Mouse (Mus musculus) left cerebral cortex, adult 6 months (tissue): ENCODE data around the gene Mms22l. TPM values are rescaled to one million over a fixed set of nuclear protein-coding genes. Genes with fewer than 3 reads are reported as not detected.

Source experiments
- long read RNA-seq, 2 experiments: library from polyadenylated mRNA; unstranded; transcript quantifications; one replicate each; pipeline ENCODE4 v2.0.0; 2019 to 2020
- polyA plus RNA-seq: library from polyadenylated mRNA; unstranded; fragments of <200 nt; fragmentation: Nextera tagmentation; gene quantifications from 2 replicates; pipeline ENCODE4 v1.2.3, GENCODE M21; 2021

Mms22l gene
- polyA plus RNA-seq, result 0.72 and 0.90 TPM in 2 replicates
- long read RNA-seq, experiment 1, partial matches to known transcripts, result 0 of 2 reads
- long read RNA-seq, experiment 1, other reads (novel, unspliced or antisense), result 1 of 2 reads
- long read RNA-seq, experiment 2, partial matches to known transcripts, result 1 of 2 reads
- long read RNA-seq, experiment 2, other reads (novel, unspliced or antisense), result 1 of 2 reads

GRCm38 (mm10) chr4:24496116-24496952, at the start of gene Mms22l:
Gene Mms22l (plus strand): TSS chr4:24496451.

